Mouse (Mus musculus) skeletal muscle tissue, adult 2 months (tissue): ENCODE results near the gene Mettl13.

Source experiments
- DNase-seq: peaks from one replicate; pipeline ENCODE4 v3.0.0-alpha.2; 2012; ENCODE audit warnings: low read depth, low spot score

Mettl13 gene

GRCm38 (mm10) chr1:162548016-162548916 is at the start of gene Mettl13:
Mettl13 (minus strand) TSS chr1:162548551.
- peak; percentile 95 for DNase-seq

DNA sequence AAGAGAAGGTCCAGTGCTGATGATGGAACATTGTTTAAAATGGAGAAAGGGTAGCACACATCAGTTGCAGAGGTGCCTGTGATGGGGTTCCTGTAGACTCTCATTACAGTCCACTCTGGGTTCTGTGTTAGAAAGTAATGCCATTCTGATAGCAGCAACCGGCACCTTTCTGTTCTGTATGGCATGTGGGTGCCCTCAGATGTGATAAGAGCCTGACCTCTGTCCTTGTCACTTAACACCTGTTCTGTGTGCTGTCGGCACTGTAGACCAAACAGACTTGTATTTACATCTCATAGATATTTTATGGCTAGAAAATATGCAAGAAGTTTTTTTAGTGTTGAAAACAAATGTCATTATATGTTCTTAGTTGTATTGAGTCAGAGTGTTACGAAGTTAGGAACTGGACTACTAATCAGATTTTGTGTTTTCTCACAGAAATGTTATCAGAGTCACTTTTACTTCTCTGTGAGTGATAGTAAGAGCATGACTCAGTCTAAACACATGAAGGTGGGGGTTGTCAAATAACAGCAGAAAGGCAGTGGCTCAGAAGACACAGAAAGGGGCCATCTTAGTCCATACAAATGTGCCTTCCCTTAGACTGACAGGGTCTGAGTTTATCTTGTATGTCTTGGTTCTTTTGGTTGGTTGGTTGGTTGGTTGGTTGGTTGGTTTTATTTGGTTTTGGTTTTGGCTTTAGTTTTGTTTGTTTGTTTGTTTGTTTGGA is 49.2 kb upstream of the Mettl13 start:
- DNase-seq: no peak

DNA sequence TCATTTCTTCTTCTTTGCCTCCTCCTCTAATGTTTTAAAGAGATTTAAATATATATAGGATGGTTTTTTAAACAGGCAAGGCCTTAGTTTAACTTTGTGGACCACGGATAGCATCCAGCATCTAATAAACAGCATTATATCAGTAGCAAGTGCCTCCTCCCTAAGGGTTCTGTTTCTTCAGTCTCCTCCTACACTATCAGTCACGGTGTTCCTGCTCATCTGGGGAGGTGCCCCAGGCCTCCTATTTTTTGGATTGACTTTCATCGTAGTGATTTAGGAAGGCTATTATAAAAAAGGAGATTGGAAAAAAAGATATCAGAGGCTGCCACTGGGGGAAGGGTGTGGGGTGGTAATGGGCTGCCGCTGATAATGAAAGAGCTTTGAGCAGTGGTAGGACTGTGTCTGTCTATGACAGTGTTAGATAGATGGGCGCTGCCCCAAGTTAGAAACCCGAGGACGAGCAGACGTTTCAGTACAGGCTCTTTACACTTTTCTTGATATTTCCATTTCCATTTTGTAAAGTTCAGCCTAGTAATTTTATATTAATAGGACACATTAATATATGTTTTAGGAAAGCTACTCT is 42.2 kb upstream of the Mettl13 start:
- DNase-seq: no peak

DNA sequence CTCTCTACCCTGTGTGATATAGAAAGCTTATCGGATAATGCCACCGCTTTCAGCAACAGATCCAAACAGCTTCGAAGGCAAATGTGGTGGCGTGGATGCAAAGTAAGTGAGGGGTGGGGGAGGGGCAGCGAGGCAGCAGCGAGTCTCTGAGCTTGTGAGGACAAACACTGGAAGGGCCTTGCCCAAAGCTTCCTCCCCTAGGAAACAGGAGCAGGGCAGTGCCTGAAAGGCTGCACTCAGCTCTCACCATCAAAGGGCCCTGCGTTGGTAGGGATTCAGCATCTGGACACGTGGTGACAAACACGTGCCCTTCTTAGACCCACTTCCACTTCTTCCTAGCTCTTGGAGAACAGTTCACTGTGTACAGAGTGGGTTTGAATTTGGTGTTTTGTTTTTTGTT is 41.1 kb upstream of the Mettl13 start:
- DNase-seq: no peak

DNA sequence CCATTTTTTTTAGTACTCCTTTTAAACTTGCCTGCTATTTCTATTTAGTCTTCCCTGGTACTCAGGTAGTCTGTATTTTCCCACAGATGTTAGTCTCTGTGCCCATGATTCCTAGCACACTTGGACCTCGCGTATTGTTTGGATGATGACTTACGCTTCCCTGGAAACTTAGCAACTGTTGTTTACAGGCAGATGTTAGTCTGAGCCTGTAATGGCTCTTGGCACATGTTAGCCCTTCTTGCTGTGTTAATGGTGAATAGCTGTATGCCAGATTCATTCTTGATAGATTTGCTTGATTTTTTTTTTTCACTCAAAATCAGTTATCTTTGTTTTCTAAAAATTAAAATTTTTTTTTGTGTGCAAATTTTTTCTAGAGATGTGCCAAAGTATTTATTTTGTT is 40.3 kb upstream of the Mettl13 start:
- peak; percentile 60 for DNase-seq

GRCm38 (mm10) chr1:162586282-162586681 is 37.9 kb upstream of the Mettl13 start:
- no peak for DNase-seq

- DNase-seq: no peak
These were observed 34.5 kb upstream of the Mettl13 start for GRCm38 (mm10) chr1:162582884-162583283.

GRCm38 (mm10) chr1:162575098-162575497 is 26.7 kb upstream of the Mettl13 start:
- no peak for DNase-seq

GRCm38 (mm10) chr1:162570931-162571601 is 22.7 kb upstream of the Mettl13 start:
- peak; percentile 40 for DNase-seq

GRCm38 (mm10) chr1:162570260-162570748 is 22.0 kb upstream of the Mettl13 start, which contains the start of gene Vamp4:
Vamp4 (plus strand) TSS chr1:162570515.
- DNase-seq: peak; percentile 89

DNA sequence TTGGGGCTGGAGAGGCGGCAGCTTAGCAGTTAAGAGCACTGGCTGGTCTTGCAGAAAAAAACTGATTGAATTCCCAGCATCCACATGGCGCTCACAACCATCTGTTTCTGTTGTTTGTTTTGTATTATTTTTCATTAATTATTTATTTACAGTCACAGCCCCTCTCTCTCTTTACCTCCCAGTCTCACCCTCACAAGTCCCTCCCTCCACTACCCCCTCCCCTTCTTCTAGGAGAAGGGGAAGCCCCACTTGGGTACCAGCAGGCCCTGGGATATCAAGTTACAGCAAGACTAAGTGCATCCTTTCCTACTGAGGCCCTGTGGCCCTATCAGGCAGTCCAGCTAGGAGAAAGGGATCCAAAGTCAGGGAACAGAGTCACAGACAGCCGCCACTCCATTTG is 19.0 kb upstream of the Mettl13 start:
- no peak for DNase-seq

- peak; percentile 32 for DNase-seq
These were observed 16.6 kb upstream of the Mettl13 start for GRCm38 (mm10) chr1:162564992-162565391.

- DNase-seq: no peak
These were observed 14.9 kb upstream of the Mettl13 start for GRCm38 (mm10) chr1:162563236-162563635.

DNA sequence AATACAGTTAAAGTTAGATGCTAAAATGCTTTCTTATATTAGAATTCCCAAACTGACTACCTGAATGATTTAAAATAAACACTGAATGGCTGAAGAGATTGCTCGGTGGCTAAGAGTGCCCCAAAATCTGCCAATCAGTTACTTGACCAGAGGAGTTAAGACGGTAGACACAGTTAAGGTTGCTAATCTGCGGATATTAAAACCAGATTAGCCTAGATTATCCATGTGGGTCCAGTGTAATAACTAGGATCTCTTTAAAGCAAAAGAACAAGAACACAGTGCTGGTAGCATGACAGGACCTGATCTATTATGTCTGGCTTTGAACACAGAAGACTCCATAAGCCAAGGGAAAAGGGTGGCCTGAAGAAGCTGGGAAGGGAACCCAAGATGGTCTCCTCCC is 5.8 kb upstream of the Mettl13 start:
- no peak for DNase-seq

DNA sequence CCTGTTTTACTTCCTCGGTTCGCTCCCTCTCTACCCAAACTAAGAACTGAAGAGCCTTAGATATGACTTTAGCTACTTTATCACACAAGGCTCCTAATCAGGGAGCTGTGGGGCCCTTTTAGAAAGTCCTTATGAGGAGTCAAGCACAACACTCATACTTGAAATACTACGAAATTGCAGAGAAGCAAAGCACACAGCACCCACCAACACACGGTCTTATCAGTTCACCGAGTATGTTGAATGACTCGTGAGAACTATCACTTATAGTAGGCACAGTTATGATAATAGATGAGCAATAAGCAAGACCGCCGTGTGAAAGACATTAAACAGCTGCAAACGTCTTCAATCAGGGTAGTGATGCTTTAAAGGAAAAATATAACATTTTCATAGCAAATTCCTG is 4.6 kb upstream of the Mettl13 start:
- DNase-seq: no peak

GRCm38 (mm10) chr1:162549615-162550283 is 1.4 kb upstream of the Mettl13 start:
- peak; percentile 38 for DNase-seq

- DNase-seq: no peak
These were observed 714 bp upstream of the Mettl13 start for GRCm38 (mm10) chr1:162548917-162549613.

DNA sequence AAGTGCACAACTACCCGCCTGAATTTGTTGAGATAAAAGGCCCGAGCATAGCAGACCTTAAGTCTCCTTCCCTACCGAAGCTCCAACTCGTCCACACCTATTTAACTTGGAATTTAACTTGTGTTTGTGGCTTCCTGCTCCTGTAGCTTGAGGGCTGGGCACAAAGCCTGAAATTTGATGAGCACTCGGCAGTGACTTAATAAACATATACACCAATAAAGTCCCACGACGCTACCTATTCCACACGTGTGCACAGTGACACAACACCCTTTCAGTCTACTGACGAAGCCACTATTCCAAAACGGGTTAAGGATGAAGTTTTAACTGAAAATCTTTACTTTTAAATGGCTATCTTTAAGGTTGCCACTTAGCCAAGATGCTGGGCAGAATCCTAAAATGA is 744 bp downstream of the Mettl13 start:
- DNase-seq: no peak

- DNase-seq: no peak
These were observed 5.1 kb downstream of the Mettl13 start for GRCm38 (mm10) chr1:162543231-162543630.

GRCm38 (mm10) chr1:162533766-162534560 is 14.4 kb downstream of the Mettl13 start:
- no peak for DNase-seq
